Mouse (Mus musculus) granulocyte monocyte progenitor cell, adult 5-6 weeks (primary cell): ENCODE data around the gene Miga1. TPM values are rescaled to one million over a fixed set of nuclear protein-coding genes. Genes with fewer than 3 reads are reported as not detected.
"Not testable (repeated sequence)": the region's sequence is repeated elsewhere in the genome, so short reads cannot be mapped to it uniquely, and the experiment has no call there.

ENCODE experiments used
- ATAC-seq: replicated peaks from 2 replicates; pipeline ENCODE4 v1.8.0; 2016; ENCODE audit warnings: mild to moderate bottlenecking, moderate TSS enrichment, inconsistent platforms; ENCODE audit not compliant: poor library complexity, severe bottlenecking
- total RNA-seq, 2 experiments: library from RNA; stranded (forward) in 1 of 2; stranded (reverse) in 1 of 2; fragments of 200-712, 200-1000 nt in 1 of 2; fragments of >200 nt in 1 of 2; fragmentation: Nextera tagmentation in 1 of 2; gene quantifications; 2 replicates each; pipeline ENCODE4 v1.2.3; 2014 to 2017

Miga1 gene
- total RNA-seq, 2 experiments from 2014 or later = 16.6 to 33.7 TPM

DNA sequence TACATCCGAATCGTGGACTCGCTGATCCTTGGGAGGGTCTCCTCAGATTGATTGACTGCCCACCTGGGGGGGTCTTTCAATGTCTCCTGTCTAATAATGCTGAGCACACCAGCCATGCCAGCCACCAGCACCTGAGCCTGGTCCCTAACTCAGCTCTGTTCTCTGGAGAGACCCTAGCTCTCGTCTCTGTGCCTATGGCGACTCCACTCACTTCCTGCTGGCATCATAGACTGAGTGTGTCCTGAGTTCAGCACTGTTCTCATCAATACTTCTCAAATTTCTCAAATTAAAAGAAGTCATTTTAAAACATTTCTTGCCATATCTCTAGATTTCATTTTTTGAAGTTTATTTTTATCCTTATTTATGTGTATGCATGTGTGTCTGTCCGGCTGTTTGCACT, 8.1 kb downstream of the Miga1 start:
- no peak for ATAC-seq

DNA sequence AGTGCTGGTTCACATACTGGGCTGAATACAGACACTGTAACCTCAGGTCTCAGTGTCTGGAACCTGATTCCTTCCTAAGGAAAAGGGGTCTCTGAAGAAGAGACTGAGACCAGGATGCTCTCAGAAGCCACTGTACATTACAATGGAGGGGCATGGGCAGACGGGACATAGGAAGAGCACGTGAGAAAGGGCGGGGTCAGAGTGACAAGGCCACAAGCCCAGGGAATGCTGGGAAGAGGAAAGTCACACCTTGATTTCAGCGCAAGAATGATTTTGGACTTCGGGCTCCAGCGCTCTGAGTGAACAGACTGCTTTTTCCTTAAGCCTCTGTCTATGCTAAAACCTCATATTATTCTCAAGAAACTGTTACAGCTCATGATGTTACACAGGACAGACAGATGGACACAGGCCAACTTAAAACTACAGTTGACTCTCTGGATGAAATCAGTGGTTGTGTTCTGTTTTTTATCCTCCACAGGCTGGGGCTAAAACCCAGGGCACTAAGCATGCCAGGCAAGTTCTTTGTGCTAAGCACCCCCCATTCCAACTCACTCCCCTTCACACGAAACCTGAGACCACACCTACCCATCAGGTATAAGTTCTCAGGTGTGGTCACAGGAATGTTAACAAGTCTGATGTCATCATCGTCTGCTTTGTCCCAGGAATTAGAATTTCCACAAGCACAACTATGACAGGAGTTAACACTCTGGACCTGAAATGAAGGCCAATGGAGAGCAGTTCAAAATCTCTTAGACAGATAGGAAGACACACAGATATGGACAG, 18.3 kb downstream of the Miga1 start:
- ATAC-seq = no peak

DNA sequence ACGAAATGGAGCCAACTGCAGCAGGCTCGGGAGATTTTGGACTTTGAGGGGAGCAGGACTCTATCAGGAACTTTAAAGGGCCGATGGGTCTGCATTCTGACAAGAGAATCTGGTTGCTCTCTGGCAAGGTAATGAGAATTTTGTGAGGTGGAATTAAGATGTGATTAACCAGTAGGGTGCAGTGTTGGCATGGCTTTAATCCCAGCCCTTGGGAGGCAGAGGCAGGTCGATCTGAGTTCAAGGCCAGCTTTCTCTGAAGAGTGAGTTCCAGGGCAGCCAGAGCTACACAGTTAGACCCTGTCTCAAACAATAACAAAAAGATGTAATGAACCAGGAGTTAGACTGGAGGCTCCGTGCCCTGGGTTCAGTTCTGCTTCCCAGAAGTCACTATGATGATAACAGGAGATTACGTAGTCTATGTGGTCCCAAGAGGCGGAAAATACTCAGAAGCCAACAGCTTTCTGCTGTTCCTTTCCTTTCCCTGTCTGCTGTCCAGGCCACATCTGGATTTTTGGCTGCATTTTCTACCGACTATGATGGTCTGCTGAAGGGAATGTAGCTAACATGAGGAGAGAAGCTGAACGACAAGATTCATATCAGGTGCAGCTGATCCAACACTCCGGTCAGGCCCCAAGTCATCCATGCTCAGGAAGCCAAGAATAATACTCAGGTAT, 19.1 kb downstream of the Miga1 start:
- no peak for ATAC-seq

DNA sequence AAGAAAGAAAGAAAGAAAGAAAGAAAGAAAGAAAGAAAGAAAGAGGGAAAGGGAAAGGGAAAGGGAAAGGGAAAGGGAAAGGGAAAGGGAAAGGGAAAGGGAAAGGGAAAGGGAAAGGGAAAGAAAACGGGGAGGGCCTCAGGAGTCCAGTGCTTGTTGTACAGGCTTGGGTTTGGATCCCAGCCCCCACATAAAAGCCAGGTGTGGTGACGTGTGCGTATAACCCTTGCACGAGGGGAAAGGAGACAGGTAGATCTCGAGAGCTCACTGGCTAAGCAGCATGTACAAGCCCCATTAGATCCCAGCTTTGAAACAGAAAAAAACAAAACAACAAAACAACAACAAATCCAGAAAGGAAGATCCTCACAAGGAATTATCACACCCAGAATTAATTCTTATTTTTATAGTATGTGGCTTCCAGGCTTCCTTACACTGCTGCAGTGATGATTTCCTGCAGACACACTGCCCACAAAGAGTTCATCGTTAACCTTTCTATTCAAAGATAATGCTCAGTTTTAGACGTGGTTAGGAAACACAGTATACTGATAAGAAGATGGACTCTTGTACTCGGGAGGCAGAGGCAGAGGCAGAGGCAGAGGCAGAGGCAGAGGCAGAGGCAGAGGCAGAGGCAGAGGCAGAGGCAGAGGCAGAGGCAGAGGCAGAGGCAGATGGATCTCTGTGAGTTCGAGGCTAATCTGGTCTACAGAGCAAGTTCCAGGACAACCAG, 23.6 kb downstream of the Miga1 start:
- not testable (repeated sequence) for ATAC-seq

DNA sequence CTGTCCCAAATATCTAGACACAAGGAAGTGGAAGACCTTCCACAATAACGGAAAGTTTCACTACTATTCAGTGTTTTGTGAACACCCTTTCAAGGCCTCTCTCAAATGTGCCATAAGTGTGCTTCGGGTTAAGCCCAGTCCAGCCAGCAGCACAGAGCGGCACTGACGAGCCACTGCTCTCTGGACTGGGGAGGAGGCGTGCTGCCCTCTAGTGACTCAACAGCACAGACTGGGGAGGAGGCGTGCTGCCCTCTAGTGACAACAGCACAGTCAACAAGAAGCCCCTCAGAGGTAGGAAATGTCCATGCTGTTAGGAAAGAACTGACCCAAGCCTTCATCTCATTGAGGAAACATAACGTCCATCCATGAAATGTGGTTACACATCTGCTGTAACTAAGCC, 24.6 kb downstream of the Miga1 start:
- ATAC-seq = peak; percentile 100

DNA sequence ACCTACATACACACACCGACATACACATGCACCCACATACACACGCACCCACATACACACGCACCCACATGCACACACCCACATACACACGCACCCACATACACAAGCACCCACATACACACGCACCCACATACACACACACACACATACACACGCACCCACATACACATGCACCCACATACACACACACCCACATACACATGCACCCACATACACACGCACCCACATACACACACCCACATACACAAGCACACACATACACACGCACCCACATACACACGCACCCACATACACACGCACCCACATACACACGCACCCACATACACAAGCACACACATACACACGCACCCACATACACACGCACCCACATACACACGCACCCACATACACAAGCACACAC, 25.5 kb downstream of the Miga1 start:
- not testable (repeated sequence) for ATAC-seq

DNA sequence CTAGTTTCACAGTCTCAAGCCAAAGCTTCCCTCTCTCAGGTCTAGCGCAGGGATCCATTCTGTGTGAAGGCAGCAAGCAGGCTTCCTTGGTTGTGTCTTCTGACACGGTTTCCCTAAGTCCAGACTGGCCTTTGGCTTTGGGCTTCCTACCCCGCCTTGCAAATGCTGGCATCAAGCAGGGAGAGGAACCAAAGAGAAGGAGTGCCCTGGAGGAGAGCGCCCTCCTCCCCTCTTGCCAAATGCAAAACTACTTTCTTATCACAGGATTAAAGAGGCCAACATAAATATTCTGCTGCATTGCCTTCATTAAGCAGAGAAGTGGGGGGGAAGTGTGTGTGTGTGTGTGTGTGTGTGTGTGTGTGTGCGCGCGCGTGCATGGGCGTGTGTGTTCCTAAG, 31.0 kb downstream of the Miga1 start:
- ATAC-seq = no peak

DNA sequence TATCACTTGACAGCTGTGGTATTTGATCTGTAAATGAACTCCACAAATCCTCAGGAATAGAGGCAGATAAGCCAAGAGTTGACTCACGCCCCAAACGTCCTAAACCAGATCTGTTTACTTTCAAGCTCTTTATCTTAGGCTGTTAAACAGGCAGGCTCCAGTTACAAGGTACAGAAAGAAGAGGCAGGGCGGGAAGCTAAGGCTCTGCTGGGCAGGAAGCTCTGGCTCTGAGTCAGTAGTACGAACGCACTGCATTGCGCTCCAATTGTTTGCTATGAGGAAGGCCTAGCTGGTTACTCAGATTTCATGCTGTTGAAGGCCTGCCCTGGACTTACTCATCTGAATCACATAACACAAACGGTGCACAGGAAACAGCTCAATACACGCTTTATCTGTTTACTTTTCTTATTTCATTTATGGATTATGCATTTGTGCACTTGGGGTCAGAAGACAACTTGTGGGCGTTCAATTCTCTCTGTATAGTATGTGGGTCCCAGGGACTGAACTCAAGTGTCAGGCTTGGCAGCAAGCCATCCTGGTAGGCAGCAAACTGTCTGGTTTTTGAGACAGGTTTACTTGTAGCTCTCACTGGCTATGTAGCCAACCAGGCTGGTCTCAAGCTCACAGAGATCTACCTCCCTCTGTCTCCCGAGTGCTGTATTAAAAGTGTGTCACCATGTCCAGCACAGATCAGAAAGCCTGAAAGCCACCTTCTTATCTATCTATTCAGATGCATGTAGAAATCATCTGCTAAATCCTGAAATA, 31.5 kb downstream of the Miga1 start:
- ATAC-seq = no peak

DNA sequence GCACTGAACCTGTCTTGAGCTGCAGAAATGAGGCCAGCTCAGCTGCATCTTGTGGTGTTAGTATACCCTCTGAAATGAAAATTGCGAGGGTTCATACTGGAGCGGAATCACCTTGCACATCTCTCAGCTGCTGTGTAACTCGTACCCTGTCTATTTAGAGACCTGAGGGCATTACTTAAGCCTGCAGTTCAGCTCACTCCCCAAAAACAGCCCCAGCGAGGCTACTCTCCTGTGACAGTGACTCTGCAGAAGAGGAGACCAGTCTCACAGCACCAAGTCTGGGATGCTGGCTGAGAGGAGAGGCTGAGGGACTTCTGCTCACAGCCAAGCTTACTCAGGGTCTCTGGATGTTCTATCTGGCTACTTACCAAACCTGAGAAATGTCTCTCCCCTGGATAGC, 34.2 kb downstream of the Miga1 start:
- no peak for ATAC-seq

DNA sequence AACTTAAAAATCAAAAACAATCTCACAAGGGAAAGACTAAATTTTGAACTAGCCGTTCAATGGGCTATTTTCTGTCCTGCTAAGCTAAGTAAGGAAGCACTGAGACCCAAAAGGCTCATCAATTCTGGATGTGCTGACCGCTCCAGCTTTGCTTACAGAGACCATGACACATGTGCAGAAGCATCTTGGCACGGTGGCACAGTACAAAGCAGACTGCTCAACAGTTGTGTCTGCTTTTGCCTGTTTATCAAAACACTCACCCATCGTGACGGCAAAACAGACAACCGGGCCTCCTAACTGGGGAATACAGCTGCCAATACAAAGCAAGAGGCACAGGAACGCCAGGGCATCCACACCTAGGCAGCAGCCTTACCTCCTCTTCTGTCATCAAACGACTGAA, 35.1 kb downstream of the Miga1 start:
- ATAC-seq = no peak

DNA sequence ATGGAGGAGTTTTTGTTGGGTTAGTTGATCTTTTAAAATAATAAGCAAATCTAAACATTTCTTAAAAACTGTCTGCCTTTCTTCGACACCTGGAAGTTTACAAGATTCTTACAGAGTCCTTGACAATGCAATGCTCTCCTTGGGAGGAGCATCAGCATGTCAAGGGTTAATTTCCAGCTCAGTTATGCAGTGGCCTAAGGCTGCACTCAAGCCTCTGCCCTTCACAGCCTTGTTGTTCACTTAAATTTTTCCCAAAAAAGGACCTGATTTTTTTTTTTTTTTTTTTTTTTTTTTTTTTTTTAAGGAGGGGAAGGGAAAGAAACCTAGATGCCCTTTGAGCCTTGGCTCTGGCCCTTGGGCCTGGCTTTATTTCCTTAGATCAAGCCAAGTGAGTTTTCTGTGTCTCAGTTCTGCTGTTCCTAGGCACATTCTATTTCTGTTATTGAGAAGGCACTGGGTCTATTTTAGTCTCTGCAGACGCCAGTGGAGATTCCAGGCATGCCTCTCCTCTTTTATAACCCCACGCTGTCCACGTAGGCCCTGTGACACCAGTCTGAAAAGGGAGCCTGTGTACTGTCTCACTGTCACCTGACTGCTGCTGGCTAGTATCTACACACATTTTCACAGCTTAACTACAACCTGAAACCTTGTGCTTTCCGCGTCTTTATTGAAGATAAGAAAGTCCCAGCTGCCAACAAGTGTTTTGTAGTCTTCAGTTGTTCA, 36.0 kb downstream of the Miga1 start:
- ATAC-seq = no peak

DNA sequence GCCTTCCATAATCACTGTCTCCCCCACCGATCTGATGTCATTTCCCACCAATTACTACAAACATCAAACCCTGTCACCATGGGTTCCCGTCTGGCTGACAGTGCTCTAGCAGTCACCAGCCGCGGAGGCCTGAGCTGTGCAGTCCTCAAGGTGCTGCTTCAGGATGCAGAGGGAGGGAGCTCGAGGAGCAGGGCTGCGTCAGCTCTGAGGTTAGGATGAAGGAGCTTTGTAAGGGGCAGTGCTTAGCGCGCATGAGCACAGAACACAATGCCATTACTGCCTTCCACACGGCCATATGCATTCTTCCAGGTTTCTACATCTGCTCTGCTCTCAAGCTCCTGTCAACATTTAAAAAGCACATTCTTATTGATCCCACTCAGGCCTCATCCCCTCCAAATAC, 37.2 kb downstream of the Miga1 start:
- no peak for ATAC-seq

DNA sequence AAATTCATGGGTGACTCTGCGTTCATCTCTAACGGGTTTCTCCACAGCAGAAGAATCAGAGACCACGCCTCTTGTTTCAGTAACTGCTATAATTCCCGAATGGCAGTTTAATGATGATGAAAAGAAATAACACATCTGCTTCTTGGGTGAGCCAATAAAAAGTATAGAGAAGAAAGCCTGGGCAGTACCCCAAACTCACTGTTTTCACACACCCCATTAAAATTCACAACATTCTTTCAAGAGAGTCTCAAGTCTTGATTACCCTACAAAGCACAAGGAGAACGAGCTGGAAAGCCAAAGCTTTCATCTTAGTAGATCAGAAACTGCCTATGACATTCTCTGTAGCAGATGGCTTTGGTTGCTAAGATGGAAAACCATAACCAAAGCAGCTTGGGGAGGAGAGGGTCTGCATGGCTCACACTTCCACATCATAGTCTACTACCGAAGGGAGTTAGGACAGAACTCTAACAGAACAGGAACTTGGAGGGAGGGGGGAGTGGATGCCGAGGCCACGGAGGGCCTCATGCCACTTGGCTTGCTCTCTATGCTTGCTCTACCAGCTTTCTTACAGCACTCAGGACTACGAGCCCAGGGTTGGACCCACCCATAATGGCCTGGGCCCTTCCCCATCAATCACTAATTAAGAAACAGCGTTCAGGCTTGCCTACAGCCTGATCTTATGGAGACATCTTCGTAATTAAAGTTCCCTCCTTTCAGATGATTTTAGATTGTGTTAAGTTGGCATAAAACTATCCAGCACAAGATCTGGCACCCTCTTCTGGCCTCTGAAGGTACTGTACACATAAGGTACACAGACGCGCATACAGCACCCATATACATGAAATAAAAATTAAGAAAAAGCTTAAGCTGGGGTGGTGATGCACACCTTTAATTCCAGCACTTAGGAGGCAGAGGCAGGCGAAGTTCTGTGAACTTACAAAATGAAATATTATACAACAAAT, 39.5 kb downstream of the Miga1 start:
- ATAC-seq = 0 out of 2 replicates have a peak, but pooled peaks have one; percentile 33

DNA sequence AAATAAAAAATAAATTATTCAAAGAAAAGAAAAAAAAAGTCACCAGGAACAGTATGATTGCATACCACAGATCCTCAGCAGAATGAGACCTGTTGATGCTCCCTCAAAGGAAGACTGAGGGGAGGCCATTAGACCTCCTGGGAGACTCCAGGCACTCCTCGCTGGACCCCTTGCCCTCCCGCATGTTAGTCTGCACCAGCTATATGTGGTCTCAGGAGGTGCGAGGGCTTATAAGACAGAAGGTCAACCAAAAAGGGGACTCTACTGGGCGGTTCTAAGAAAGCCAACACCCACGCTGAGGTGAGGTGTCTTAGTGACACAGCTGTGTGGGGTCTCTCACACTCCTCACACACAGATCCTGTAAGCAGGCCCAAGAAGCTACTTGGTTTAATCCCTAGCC, 44.3 kb downstream of the Miga1 start:
- no peak for ATAC-seq

DNA sequence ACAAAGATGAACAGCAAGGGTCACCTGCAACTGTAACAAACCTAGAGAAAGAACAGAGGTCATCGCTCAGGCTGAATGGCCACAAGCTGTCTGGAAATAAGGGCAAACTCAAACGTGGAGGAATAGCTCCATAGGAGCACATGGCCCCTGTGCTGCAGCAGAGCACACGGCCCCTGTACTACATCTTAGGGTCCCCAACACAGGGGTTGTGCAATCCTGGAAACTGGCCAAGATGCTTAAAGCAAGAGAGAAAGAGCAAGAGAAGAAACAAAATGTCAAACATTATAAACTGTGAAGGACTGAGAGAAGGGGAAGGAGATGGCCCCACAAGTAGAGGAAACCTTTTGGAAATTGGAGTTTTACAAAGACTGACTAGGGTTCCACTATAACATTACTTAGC, 45.8 kb downstream of the Miga1 start:
- ATAC-seq = no peak

DNA sequence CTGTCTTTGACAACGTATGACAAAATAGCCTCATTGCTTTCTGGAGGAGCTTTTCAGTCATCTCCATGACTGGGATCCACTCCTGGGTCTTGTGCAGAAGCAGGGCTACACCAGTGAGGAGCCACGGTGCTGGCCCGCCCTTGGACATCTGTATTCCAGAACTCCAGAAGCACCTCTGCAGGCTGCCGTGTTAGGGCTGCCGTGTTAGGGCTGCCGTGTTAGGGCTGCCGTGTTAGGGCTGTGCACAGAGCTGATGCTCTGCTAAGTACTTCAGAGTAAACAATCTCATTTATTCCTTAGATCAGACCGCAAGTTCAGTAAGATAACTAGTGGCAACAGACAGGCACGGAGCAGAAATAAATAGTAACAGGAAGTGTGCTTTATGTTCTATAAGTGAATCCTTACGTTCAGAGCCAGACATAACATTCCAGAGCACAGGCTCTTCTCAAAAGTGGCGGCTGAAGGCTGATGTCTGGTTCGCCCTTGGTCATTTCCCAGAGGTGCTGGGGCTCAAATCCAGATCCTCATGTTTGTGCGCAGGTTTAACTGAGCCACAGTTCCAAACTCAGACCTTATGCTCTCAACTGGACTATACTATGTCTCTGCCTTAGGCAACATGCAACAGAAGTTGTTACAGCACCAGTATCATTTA, 46.6 kb downstream of the Miga1 start:
- no peak for ATAC-seq

DNA sequence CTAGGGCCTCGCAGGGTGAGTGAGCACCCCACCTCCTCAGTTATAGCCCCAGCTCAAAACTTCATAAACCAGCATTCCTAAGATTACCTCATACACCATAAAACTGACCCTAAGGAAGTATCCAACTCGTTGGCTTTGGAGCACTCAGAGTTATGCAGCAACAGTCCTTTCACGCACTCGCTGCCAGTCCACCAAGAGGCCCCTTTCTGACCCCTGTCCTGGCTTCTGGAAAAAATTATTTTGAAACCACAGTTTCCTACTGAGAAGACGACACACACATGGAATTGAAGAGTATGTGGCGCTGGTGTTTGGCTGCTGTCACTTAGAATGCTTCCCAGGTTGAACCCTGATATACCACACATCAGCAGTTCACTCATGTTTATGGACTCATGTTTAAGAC, 48.3 kb downstream of the Miga1 start:
- no peak for ATAC-seq

DNA sequence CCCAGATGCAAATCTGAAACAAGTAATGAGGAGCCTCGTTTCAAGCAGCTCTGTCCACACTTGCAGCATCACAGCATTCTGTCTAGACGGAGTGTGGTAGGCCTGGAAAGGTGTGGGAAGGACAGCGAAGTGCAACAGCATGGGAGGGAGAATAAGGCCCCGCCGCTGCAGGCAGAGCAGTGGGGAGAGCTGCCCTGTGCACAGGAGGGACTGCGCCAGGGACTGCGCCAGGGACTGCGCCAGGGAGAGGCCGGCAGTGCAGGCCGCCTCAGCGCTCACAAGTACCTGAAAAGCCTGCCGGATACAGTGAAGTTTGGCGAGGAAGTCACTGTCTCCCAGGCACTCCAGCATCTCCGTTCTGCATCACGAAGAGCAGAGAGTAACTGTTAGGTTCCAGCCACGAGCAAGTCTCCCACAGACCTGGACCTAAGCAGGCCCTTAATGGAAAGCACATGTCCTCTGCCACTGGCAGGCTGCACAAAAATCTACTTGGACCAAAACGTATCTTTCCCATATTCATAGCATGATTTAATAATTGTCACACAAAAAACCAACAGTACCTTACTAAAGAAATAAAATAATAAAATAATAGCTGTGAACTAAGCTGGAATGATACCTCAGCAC, 49.9 kb downstream of the Miga1 start:
- ATAC-seq = no peak
